Mouse (Mus musculus): ENCODE measurements around the gene Rabgap1. TPM values are rescaled to one million over a fixed set of nuclear protein-coding genes. Genes with fewer than 3 reads are reported as not detected.

Gene Rabgap1
- total RNA-seq, 2 experiments from 2014 or later, result 6.2 to 8.3 TPM

Other genes starting within 250 kb of the Rabgap1 start
- not detected in 2 replicates for gene Olfr366, start 231.7 kb upstream of the Rabgap1 start, total RNA-seq (2015; ENCODE audit: low replicate concordance)
- gene Olfr366, start 231.7 kb upstream of the Rabgap1 start, total RNA-seq (2017; ENCODE audit: low replicate concordance), result not detected in 2 replicates
- gene Olfr368, start 116.8 kb upstream of the Rabgap1 start, total RNA-seq (2015; ENCODE audit: low replicate concordance), result not detected in 2 replicates
- gene Olfr368, start 116.8 kb upstream of the Rabgap1 start, total RNA-seq (2017; ENCODE audit: low replicate concordance), result not detected in 2 replicates
- 9.0 and 19.4 TPM in 2 replicates for gene Pdcl, start 83.9 kb upstream of the Rabgap1 start, total RNA-seq (2015; ENCODE audit: low replicate concordance)
- 19.6 and 24.3 TPM in 2 replicates for gene Pdcl, start 83.9 kb upstream of the Rabgap1 start, total RNA-seq (2017; ENCODE audit: low replicate concordance)
- 40.1 and 52.1 TPM in 2 replicates for gene Rc3h2, start 20.4 kb upstream of the Rabgap1 start, total RNA-seq (2015; ENCODE audit: low replicate concordance)
- 52.0 and 64.7 TPM in 2 replicates for gene Rc3h2, start 20.4 kb upstream of the Rabgap1 start, total RNA-seq (2017; ENCODE audit: low replicate concordance)
- gene Zbtb26, start 144 bp upstream of the Rabgap1 start, total RNA-seq (2015; ENCODE audit: low replicate concordance), result 1.2 and 3.1 TPM in 2 replicates
- gene Zbtb26, start 144 bp upstream of the Rabgap1 start, total RNA-seq (2017; ENCODE audit: low replicate concordance), result 3.5 and 5.9 TPM in 2 replicates
- 3.3 and 7.5 TPM in 2 replicates for gene Zbtb6, start 108 bp upstream of the Rabgap1 start, total RNA-seq (2015; ENCODE audit: low replicate concordance)
- gene Zbtb6, start 108 bp upstream of the Rabgap1 start, total RNA-seq (2017; ENCODE audit: low replicate concordance), result 8.5 and 10.0 TPM in 2 replicates
- gene Gpr21, start 73.1 kb downstream of the Rabgap1 start, total RNA-seq (2015; ENCODE audit: low replicate concordance), result 0.58 TPM in 1 of 2 replicates, not detected in the other
- 0.17 TPM in 1 of 2 replicates, not detected in the other for gene Gpr21, start 73.1 kb downstream of the Rabgap1 start, total RNA-seq (2017; ENCODE audit: low replicate concordance)